Mouse (Mus musculus) ES-E14 (cell line): ENCODE results near the gene Sstr2. TPM values are rescaled to one million over a fixed set of nuclear protein-coding genes. Genes with fewer than 3 reads are reported as not detected.

ENCODE experiments used
- DNase-seq: peaks from one replicate; pipeline ENCODE4 v3.0.0-alpha.2; 2013; ENCODE audit warnings: low read depth, low spot score
- H3K27ac ChIP-seq: 2 replicates; pipeline ENCODE4 v1.5.1; 2012; ENCODE audit warnings: low read depth, mild to moderate bottlenecking, low read length, moderate library complexity, mixed read lengths; ENCODE audit not compliant: poor library complexity, insufficient read depth, severe bottlenecking
- H3K36me3 ChIP-seq: 2 replicates; pipeline ENCODE4 v1.6.1; 2012; ENCODE audit warnings: mild to moderate bottlenecking, low read length, moderate library complexity, mixed read lengths; ENCODE audit not compliant: control insufficient read depth, poor library complexity, insufficient read depth, severe bottlenecking
- H3K4me1 ChIP-seq, 2 experiments: fragments of 150-350 bp in 1 of 2; sonication (generic) in 1 of 2; 2 replicates each; pipeline ENCODE4 v1.6.1; 2012; ENCODE audit warnings: low read length in 2 of 2, mild to moderate bottlenecking in 1 of 2, mixed read lengths in 1 of 2; ENCODE audit not compliant: control insufficient read depth in 2 of 2, insufficient read depth in 2 of 2, poor library complexity in 1 of 2
- H3K4me3 ChIP-seq, 2 experiments: fragments of 150-350 bp in 1 of 2; sonication (generic) in 1 of 2; 2 replicates each; pipeline ENCODE4 v1.5.1; 2012; ENCODE audit warnings: low read length in 2 of 2, low read depth in 1 of 2, mild to moderate bottlenecking in 1 of 2, mixed read lengths in 1 of 2; ENCODE audit not compliant: insufficient read depth in 1 of 2, poor library complexity in 1 of 2, severe bottlenecking in 1 of 2
- H3K9ac ChIP-seq: 2 replicates; pipeline ENCODE4 v1.6.1; 2012; ENCODE audit warnings: low read depth, mild to moderate bottlenecking, low read length, mixed read lengths; ENCODE audit not compliant: poor library complexity, insufficient read depth, severe bottlenecking
- H3K9me3 ChIP-seq: fragments of 150-350 bp; sonication (generic); 2 replicates; pipeline ENCODE4 v1.6.1; 2012; ENCODE audit warnings: low read depth, mild to moderate bottlenecking, low read length; ENCODE audit not compliant: control insufficient read depth, insufficient read depth
- CHD2 ChIP-seq: IDR thresholded peaks from 2 replicates; pipeline ENCODE4 v1.6.1; 2014; ENCODE audit warnings: mild to moderate bottlenecking, low read depth, low read length, inconsistent platforms
- HCFC1 ChIP-seq: IDR thresholded peaks from 2 replicates; pipeline ENCODE4 v1.6.1; 2012; ENCODE audit warnings: low read length, inconsistent platforms, borderline replicate concordance; ENCODE audit not compliant: insufficient read depth
- MAFK ChIP-seq: IDR thresholded peaks from 2 replicates; pipeline ENCODE4 v1.6.1; 2014; ENCODE audit warnings: mild to moderate bottlenecking, low read depth, low read length, inconsistent platforms; ENCODE audit not compliant: insufficient read depth
- ZC3H11A ChIP-seq: IDR thresholded peaks from 2 replicates; pipeline ENCODE4 v1.6.1; 2012; ENCODE audit warnings: low read depth, mild to moderate bottlenecking, inconsistent platforms, low read length, borderline replicate concordance
- ZNF384 ChIP-seq: IDR thresholded peaks from 2 replicates; pipeline ENCODE4 v1.6.1; 2012; ENCODE audit warnings: low read depth, low read length, inconsistent platforms
- in situ Hi-C, 2 experiments: fragments of 600-800 bp; cut with MboI; formaldehyde crosslinking; loops; one replicate each; pipeline ENCODE4 v1.15.1; 2025; ENCODE audit warnings: low sequenced_read_pairs in 2 of 2, inconsistent platforms in 1 of 2; ENCODE audit not compliant: unreplicated experiment in 2 of 2
- total RNA-seq: library from RNA; depleted of rRNA; stranded (reverse); fragments of 300-350 nt; gene quantifications from 2 replicates; pipeline ENCODE4 v1.2.3, GENCODE M21; 2012

Sstr2 gene
- total RNA-seq, 1 experiment, result 0.45 TPM

GRCm38 (mm10) chr11:113597632-113598031, 21.5 kb upstream of the Sstr2 start:
- no peak overlapping the region for H3K4me3 ChIP-seq
- no peak overlapping the region for H3K9ac ChIP-seq
- in situ Hi-C loops, result no loop called here
- no peaks in the 10 kb centered on the region for H3K36me3 ChIP-seq
- no peaks in the 10 kb centered on the region for H3K9me3 ChIP-seq
- DNase-seq, result no peak
- TF ChIP-seq MAFK (no peak), ZC3H11A (no peak), ZNF384 (no peak), HCFC1 (no peak), CHD2 (no peak)
- H3K27ac ChIP-seq, result no peak overlapping the region
- no peaks in the 10 kb centered on the region for H3K4me1 ChIP-seq

GRCm38 (mm10) chr11:113600526-113601245, 18.5 kb upstream of the Sstr2 start:
- TF ChIP-seq ZNF384, result no peak
- no peak for TF ChIP-seq HCFC1
- no peaks in the 10 kb centered on the region for H3K4me1 ChIP-seq
- no peak overlapping the region for H3K9ac ChIP-seq
- in situ Hi-C loops, result no loop called here
- no peaks in the 10 kb centered on the region for H3K9me3 ChIP-seq
- no peak for DNase-seq
- no peaks in the 10 kb centered on the region for H3K36me3 ChIP-seq
- no peak overlapping the region for H3K4me3 ChIP-seq
- no peak overlapping the region for H3K27ac ChIP-seq

- H3K36me3 ChIP-seq, result no peaks in the 10 kb centered on the region
- H3K9ac ChIP-seq, result no peak overlapping the region
- in situ Hi-C loops, result no loop called here
- no peaks in the 10 kb centered on the region for H3K4me1 ChIP-seq
- H3K27ac ChIP-seq, result no peak overlapping the region
- DNase-seq, result no peak
- H3K4me3 ChIP-seq, result no peak overlapping the region
- TF ChIP-seq CHD2 (no peak), ZNF384 (no peak), HCFC1 (no peak)
- H3K9me3 ChIP-seq, result no peaks in the 10 kb centered on the region
Measured at GRCm38 (mm10) chr11:113601616-113602343, 17.4 kb upstream of the Sstr2 start.

- Histone ChIP-seq H3K4me1 (peaks cover 0 to 3% of the 10 kb centered on the region in 2 experiments; a peak in 1 of 4 replicates), H3K36me3 (no peaks in the 10 kb centered on the region), H3K9ac (no peak overlapping the region), H3K4me3 (no peak overlapping the region), H3K27ac (no peak overlapping the region), H3K9me3 (no peaks in the 10 kb centered on the region)
- in situ Hi-C loops, result no loop called here
- DNase-seq, result no peak
- TF ChIP-seq CHD2 (no peak), HCFC1 (no peak), ZNF384 (no peak), MAFK (no peak), ZC3H11A (no peak)
Measured at GRCm38 (mm10) chr11:113607556-113607955, 11.6 kb upstream of the Sstr2 start.
